Mouse (Mus musculus) frontal cortex, postnatal 14 days (tissue): Measurements from ENCODE around the gene Tmigd1.

Experiments used
- DNase-seq, 2 experiments: peaks; one replicate each; pipeline ENCODE4 v3.0.0; 2022; ENCODE audit warnings: low spot score in 2 of 2

Tmigd1 gene

GRCm38 (mm10) chr11:76901579-76902361, at the start of gene Tmigd1:
TSS of gene Tmigd1 (plus strand) at chr11:76902159.
- DNase-seq = no peak

GRCm38 (mm10) chr11:76854475-76855341, 47.3 kb upstream of the Tmigd1 start:
- DNase-seq = no peak

GRCm38 (mm10) chr11:76856601-76857000, 45.4 kb upstream of the Tmigd1 start:
- DNase-seq = no peak

GRCm38 (mm10) chr11:76857111-76857510, 44.8 kb upstream of the Tmigd1 start:
- no peak for DNase-seq

GRCm38 (mm10) chr11:76858781-76859180, 43.2 kb upstream of the Tmigd1 start:
- no peak for DNase-seq

GRCm38 (mm10) chr11:76859261-76859660, 42.7 kb upstream of the Tmigd1 start:
- no peak for DNase-seq

GRCm38 (mm10) chr11:76861185-76861584, 40.8 kb upstream of the Tmigd1 start:
- no peak for DNase-seq

- no peak for DNase-seq
Measured at GRCm38 (mm10) chr11:76872556-76873234, 29.3 kb upstream of the Tmigd1 start.

GRCm38 (mm10) chr11:76873865-76874264, 28.1 kb upstream of the Tmigd1 start:
- DNase-seq = no peak

- DNase-seq = no peak
Measured at GRCm38 (mm10) chr11:76874766-76875165, 27.2 kb upstream of the Tmigd1 start.

- no peak for DNase-seq
Measured at GRCm38 (mm10) chr11:76879816-76880215, 22.1 kb upstream of the Tmigd1 start.

GRCm38 (mm10) chr11:76884451-76884850, 17.5 kb upstream of the Tmigd1 start:
- DNase-seq = no peak

- DNase-seq = no peak
Measured at GRCm38 (mm10) chr11:76889339-76890164, 12.4 kb upstream of the Tmigd1 start.

GRCm38 (mm10) chr11:76891171-76891570, 10.8 kb upstream of the Tmigd1 start:
- no peak for DNase-seq

- DNase-seq = no peak
Measured at GRCm38 (mm10) chr11:76891738-76892349, 10.1 kb upstream of the Tmigd1 start.

GRCm38 (mm10) chr11:76892972-76893371, 9.0 kb upstream of the Tmigd1 start:
- DNase-seq = no peak

- no peak for DNase-seq
Measured at GRCm38 (mm10) chr11:76893570-76893969, 8.4 kb upstream of the Tmigd1 start.

- no peak for DNase-seq
Measured at GRCm38 (mm10) chr11:76894240-76894639, 7.7 kb upstream of the Tmigd1 start.

GRCm38 (mm10) chr11:76896360-76896759, 5.6 kb upstream of the Tmigd1 start:
- no peak for DNase-seq

GRCm38 (mm10) chr11:76897126-76897525, 4.8 kb upstream of the Tmigd1 start:
- DNase-seq = no peak

- DNase-seq = no peak
Measured at GRCm38 (mm10) chr11:76897871-76898270, 4.1 kb upstream of the Tmigd1 start.
